Comparison of ENCODE assay signal across 30 mouse cellular contexts in the genomic region with DNA sequence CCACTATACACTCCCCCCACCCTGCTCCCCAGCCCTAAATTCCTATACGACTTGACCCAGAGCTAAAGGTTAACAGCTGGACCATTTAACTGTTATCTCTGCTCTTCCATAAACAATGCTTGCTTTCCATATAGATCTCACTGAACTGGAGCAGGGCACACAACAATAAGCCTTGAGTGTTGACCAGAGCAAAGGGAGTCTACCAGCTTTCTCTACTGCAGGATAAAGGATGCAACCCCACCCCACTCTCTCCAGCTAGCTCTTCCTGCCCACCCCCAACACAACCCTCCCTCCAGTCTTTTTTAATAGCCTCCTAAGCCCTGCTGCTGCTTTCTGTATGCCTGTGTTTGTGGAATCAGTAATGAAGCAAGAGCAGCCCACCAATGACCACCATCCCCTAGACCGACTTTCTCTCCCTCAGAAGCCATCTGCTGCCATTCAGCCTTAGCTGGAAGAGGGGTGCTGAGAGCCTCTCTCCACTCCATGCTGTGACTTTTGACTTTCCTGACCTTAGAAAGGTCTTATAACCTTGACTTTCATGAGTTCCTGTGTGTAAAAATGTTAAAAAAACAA. TPM values are rescaled to one million over a fixed set of nuclear protein-coding genes. Genes with fewer than 3 reads are reported as not detected.
DNase-seq lines count a peak whose midpoint lies in the region; ATAC-seq and TF ChIP-seq lines count a peak whose summit lies in the region.
"Had no signal": no experiment of that assay in that cellular context is flagged by ENCODE, and none has a peak within 500 bp of the region (broad histone marks: within the 10 kb centered on the region; RNA-seq: fewer than 3 reads in every experiment).

No protein-coding gene starts in this region.

- H3K4me3 ChIP-seq in heart, embryonic 16.5 days (ENCODE audit: low read length): no peak overlapping the region
- H3K4me3 ChIP-seq in heart, adult 2 months: no peak overlapping the region
- no peak overlapping the region for H3K4me3 ChIP-seq in lung, embryonic 14.5 days (ENCODE audit: low read depth, low read length)
- H3K4me3 ChIP-seq in ES-E14 (ENCODE audit: insufficient read depth in 1 of 2, low read depth in 1 of 2, low read length in 2 of 2, poor library complexity in 1 of 2, severe bottlenecking in 1 of 2): no peak overlapping the region
- H3K4me3 ChIP-seq: forebrain, embryonic 12.5 days; hindbrain, embryonic 12.5 days; layer of hippocampus, adult 2 months; limb, embryonic 15.5 days; liver, embryonic 15.5 days; midbrain, embryonic 15.5 days; neural tube, embryonic 15.5 days had no signal

- H3K9ac ChIP-seq in heart, embryonic 16.5 days (ENCODE audit: low read length): no peak overlapping the region
- no peak overlapping the region for H3K9ac ChIP-seq in heart, adult 2 months (ENCODE audit: low read depth, low read length)
- no peak overlapping the region for H3K9ac ChIP-seq in lung, embryonic 14.5 days
- no peak overlapping the region; the same call in 1 of the 2 replicates for H3K9ac ChIP-seq in ES-E14 (ENCODE audit: insufficient read depth, low read depth, low read length, poor library complexity, severe bottlenecking)
- H3K9ac ChIP-seq: forebrain, embryonic 12.5 days; hindbrain, embryonic 12.5 days; limb, embryonic 15.5 days; liver, embryonic 15.5 days; midbrain, embryonic 15.5 days; neural tube, embryonic 15.5 days had no signal

- H3K4me2 ChIP-seq in heart, embryonic 16.5 days (ENCODE audit: low read depth, low read length): no peak overlapping the region
- H3K4me2 ChIP-seq in lung, embryonic 14.5 days: no peak overlapping the region
- H3K4me2 ChIP-seq: forebrain, embryonic 12.5 days; hindbrain, embryonic 12.5 days; limb, embryonic 15.5 days; liver, embryonic 15.5 days; midbrain, embryonic 15.5 days; neural tube, embryonic 15.5 days had no signal

- H3K27ac ChIP-seq in heart, embryonic 16.5 days (ENCODE audit: low read length): no peak overlapping the region
- no peak overlapping the region for H3K27ac ChIP-seq in heart, adult 2 months
- H3K27ac ChIP-seq in lung, embryonic 14.5 days (ENCODE audit: low read depth): no peak overlapping the region
- peak overlapping the region; percentile 90; the same call in 1 of the 2 replicates for H3K27ac ChIP-seq in ES-E14 (ENCODE audit: insufficient read depth, low read depth, low read length, poor library complexity, severe bottlenecking)
- H3K27ac ChIP-seq: forebrain, embryonic 12.5 days; hindbrain, embryonic 12.5 days; layer of hippocampus, adult 2 months; limb, embryonic 15.5 days; liver, embryonic 15.5 days; midbrain, embryonic 15.5 days; neural tube, embryonic 15.5 days had no signal

- TF ChIP-seq CTCF in heart, adult 2 months (IDR thresholded peaks at IDR 0.05): no peak
- TF ChIP-seq CTCF in lung, embryonic 14.5 days (IDR thresholded peaks at IDR 0.05; ENCODE audit: low read depth): no peak

- no peak for TF ChIP-seq EP300 in heart, adult 2 months (IDR thresholded peaks at IDR 0.05; ENCODE audit: insufficient read depth, low read depth, low read length)

- 46% methylated on average over 2 of the region's 2 CpGs for WGBS in heart, embryonic 16.5 days
- 36% methylated on average over 2 of the region's 2 CpGs for WGBS in heart, adult 2 months
- 30% methylated on average over 2 of the region's 2 CpGs for WGBS in lung, embryonic 14.5 days

- peak; percentile 13 for DNase-seq in embryo, embryonic 10.5 days (ENCODE audit: low spot score)
- DNase-seq in embryo, embryonic 10 days (ENCODE audit: low spot score): no peak
- no peak for DNase-seq in heart, adult 2 months
- peak; percentile 54 for DNase-seq in lung, embryonic 14.5 days
- DNase-seq in lung, postnatal 4 days: no peak
- DNase-seq in ES-E14 (ENCODE audit: low read depth, low spot score): no peak
- no peak for DNase-seq in retina, postnatal 1 day
- DNase-seq: cerebellum, adult 18-20 months; cerebellum, postnatal 25 days; kidney, adult 8-10 months; layer of hippocampus, postnatal 36 days; right cerebral cortex, postnatal 14 days; spleen, adult 18-20 months; thymus, postnatal 25 days had no signal

- no peaks in the 10 kb centered on the region for H3K36me3 ChIP-seq in heart, embryonic 16.5 days (ENCODE audit: control insufficient read depth, insufficient read depth)
- no peaks in the 10 kb centered on the region for H3K36me3 ChIP-seq in heart, adult 2 months (ENCODE audit: control insufficient read depth, insufficient read depth, low read length)
- no peaks in the 10 kb centered on the region for H3K36me3 ChIP-seq in lung, embryonic 14.5 days (ENCODE audit: insufficient read depth)
- no peaks in the 10 kb centered on the region for H3K36me3 ChIP-seq in ES-E14 (ENCODE audit: control insufficient read depth, insufficient read depth, low read length, poor library complexity, severe bottlenecking)
- H3K36me3 ChIP-seq: forebrain, embryonic 12.5 days; hindbrain, embryonic 12.5 days; limb, embryonic 15.5 days; liver, embryonic 15.5 days; midbrain, embryonic 15.5 days; neural tube, embryonic 15.5 days had no signal

- no peaks in the 10 kb centered on the region for H3K9me3 ChIP-seq in heart, embryonic 16.5 days (replicated peaks; ENCODE audit: control insufficient read depth, low read length)
- H3K9me3 ChIP-seq in lung, embryonic 14.5 days (ENCODE audit: low read depth, low read length): no peaks in the 10 kb centered on the region
- no peaks in the 10 kb centered on the region for H3K9me3 ChIP-seq in ES-E14 (ENCODE audit: control insufficient read depth, insufficient read depth, low read depth, low read length)
- H3K9me3 ChIP-seq: forebrain, embryonic 12.5 days; hindbrain, embryonic 12.5 days; limb, embryonic 15.5 days; liver, embryonic 15.5 days; midbrain, embryonic 15.5 days; neural tube, embryonic 15.5 days had no signal

- ATAC-seq in heart, embryonic 16.5 days (replicated peaks; ENCODE audit: extremely low read depth, insufficient read depth, low FRiP score): peak; percentile 67; the same call in 1 of the 2 replicates
- peak; percentile 61; the same call in 1 of the 2 replicates for ATAC-seq in lung, embryonic 14.5 days (ENCODE audit: insufficient read depth)
- ATAC-seq: inflammation-experienced regulatory T-cells, adult 6 months; midbrain, embryonic 15.5 days had no signal

- H3K27me3 ChIP-seq in heart, embryonic 16.5 days (ENCODE audit: control insufficient read depth, insufficient read depth, low read length): no peaks in the 10 kb centered on the region
- no peaks in the 10 kb centered on the region for H3K27me3 ChIP-seq in heart, adult 2 months (ENCODE audit: control insufficient read depth, insufficient read depth, low read length)
- no peaks in the 10 kb centered on the region for H3K27me3 ChIP-seq in lung, embryonic 14.5 days (ENCODE audit: insufficient read depth, low read length)
- H3K27me3 ChIP-seq: forebrain, embryonic 12.5 days; hindbrain, embryonic 12.5 days; limb, embryonic 15.5 days; liver, embryonic 15.5 days; midbrain, embryonic 15.5 days; neural tube, embryonic 15.5 days had no signal

- no peak for TF ChIP-seq POLR2A in heart, adult 2 months (IDR thresholded peaks at IDR 0.05; ENCODE audit: insufficient read depth, low read depth, low read length)

- intact Hi-C loops in heart, adult 2 months (cut with DNase I): no loop called here

- in situ Hi-C loops in ES-E14 (cut with MboI; ENCODE audit: low sequenced_read_pairs in 2 of 2, unreplicated experiment in 2 of 2): no loop called here

- no peaks in the 10 kb centered on the region for H3K4me1 ChIP-seq in heart, embryonic 16.5 days (ENCODE audit: control insufficient read depth, insufficient read depth, low read length)
- H3K4me1 ChIP-seq in heart, adult 2 months (ENCODE audit: control insufficient read depth, insufficient read depth, low read length): no peaks in the 10 kb centered on the region
- H3K4me1 ChIP-seq in lung, embryonic 14.5 days (ENCODE audit: insufficient read depth): peaks cover 16% of the 10 kb centered on the region
- peaks cover 19 to 31% of the 10 kb centered on the region in 2 experiments for H3K4me1 ChIP-seq in ES-E14 (ENCODE audit: control insufficient read depth in 2 of 2, insufficient read depth in 2 of 2, low read length in 2 of 2, poor library complexity in 1 of 2)
- H3K4me1 ChIP-seq: limb, embryonic 15.5 days; liver, embryonic 15.5 days; midbrain, embryonic 15.5 days; neural tube, embryonic 15.5 days had no signal

- H3K79me2 ChIP-seq in heart, adult 2 months (replicated peaks; ENCODE audit: control insufficient read depth, insufficient read depth, low read length): no peaks in the 10 kb centered on the region

TF ChIP-seq in ES-E14, 5 proteins besides CTCF, POLR2A, EP300 and RAD21:
- TF ChIP-seq ZNF384 (IDR thresholded peaks at IDR 0.05; ENCODE audit: low read depth, low read length) (no peak), CHD2 (IDR thresholded peaks at IDR 0.05; ENCODE audit: low read depth, low read length) (no peak), HCFC1 (IDR thresholded peaks at IDR 0.05; ENCODE audit: borderline replicate concordance, insufficient read depth, low read length) (no peak), ZC3H11A (IDR thresholded peaks at IDR 0.05; ENCODE audit: borderline replicate concordance, low read depth, low read length) (no peak), MAFK (IDR thresholded peaks at IDR 0.05; ENCODE audit: insufficient read depth, low read depth, low read length) (no peak)
TF ChIP-seq in ES-E14: peak in this region for 0.

RNA-seq across cellular contexts. Expression of gene H2al2a, which starts 22.8 kb away (rescaled TPM):
- not detected in 2 replicates for polyA plus RNA-seq in heart, embryonic 16.5 days (2015; fragmentation: Nextera tagmentation; extraction: Ambion mirVana)
- not detected for total RNA-seq in heart, adult 2 months (2021)
- polyA plus RNA-seq in heart, adult 2 months (2012; rRNA removed): 0.51 TPM in 1 of 2 replicates, not detected in the other
- polyA plus RNA-seq in lung, embryonic 14.5 days (2014; fragmentation: Nextera tagmentation; extraction: Ambion mirVana): not detected in 2 replicates
- not detected in 2 replicates for total RNA-seq in ES-E14 (2012; rRNA removed)
- total RNA-seq: adrenal gland, adult 18-20 months; adrenal gland, postnatal 4 days; gastrocnemius, adult 8-10 months; granulocyte monocyte progenitor cell, adult 5-6 weeks; layer of hippocampus, adult 2 months; layer of hippocampus, postnatal 36 days; left cerebral cortex, postnatal 25 days; MEL had no signal
- polyA plus RNA-seq: embryonic facial prominence, embryonic 11.5 days; forebrain, embryonic 12.5 days; hindbrain, embryonic 12.5 days; inflammation-experienced regulatory T-cells, adult 6 months; limb, embryonic 15.5 days; liver, embryonic 15.5 days; midbrain, embryonic 15.5 days; neural tube, embryonic 15.5 days had no signal

Comparison
In these comparisons a context has a peak if more than half of its experiments do, and no peak if none do; other contexts are left out.
1. DNase-seq: peak in embryo, embryonic 10.5 days (single experiment) and lung, embryonic 14.5 days (single experiment); none in embryo, embryonic 10 days (single experiment), heart, adult 2 months (0 of 2), lung, postnatal 4 days (0 of 2), ES-E14 (single experiment) and retina, postnatal 1 day (single experiment).